In the genomic region with DNA sequence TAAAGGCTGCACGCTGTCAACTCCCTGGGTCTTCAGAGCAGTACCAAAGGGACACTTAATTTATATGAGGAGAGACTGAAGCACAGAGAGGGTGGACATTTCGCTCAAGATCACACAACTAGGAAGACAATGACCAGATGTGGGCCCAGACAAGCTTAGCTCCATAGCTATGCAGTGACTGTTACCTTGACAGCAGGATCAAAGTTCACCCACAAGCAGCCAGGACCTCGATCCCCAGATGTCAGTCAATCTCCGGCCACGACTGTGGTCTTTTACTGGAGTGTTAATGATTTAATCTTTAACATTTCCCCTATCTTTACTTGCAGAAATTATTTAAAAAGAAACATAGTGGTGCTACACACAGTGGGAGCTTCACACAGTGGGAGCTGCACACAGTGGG, we compare ENCODE assay signal across 8 mouse cellular contexts. TPM values are rescaled to one million over a fixed set of nuclear protein-coding genes. Genes with fewer than 3 reads are reported as not detected.
DNase-seq lines count a peak whose midpoint lies in the region; ATAC-seq lines count a peak whose summit lies in the region.
"Had no signal": no experiment of that assay in that cellular context is flagged by ENCODE, and none has a peak within 500 bp of the region (broad histone marks: within the 10 kb centered on the region; RNA-seq: fewer than 3 reads in every experiment).

No protein-coding gene starts in this region.

- 62% methylated on average over 5 of the region's 5 CpGs for WGBS in midbrain, embryonic 10.5 days
- 54% methylated on average over 5 of the region's 5 CpGs for WGBS in midbrain, embryonic 11.5 days
- 13% methylated on average over 5 of the region's 5 CpGs for WGBS in limb, embryonic 10.5 days
- 47% methylated on average over 5 of the region's 5 CpGs for WGBS in heart, embryonic 11.5 days (ENCODE audit: insufficient replicate concordance)

- H3K9me3 ChIP-seq in midbrain, embryonic 10.5 days (replicated peaks), result no peaks in the 10 kb centered on the region
- H3K9me3 ChIP-seq in midbrain, embryonic 11.5 days (ENCODE audit: control insufficient read depth, low read length), result no peaks in the 10 kb centered on the region
- no peaks in the 10 kb centered on the region for H3K9me3 ChIP-seq in limb, embryonic 10.5 days (replicated peaks)
- H3K9me3 ChIP-seq in heart, embryonic 11.5 days (replicated peaks; ENCODE audit: control insufficient read depth, low read length), result no peaks in the 10 kb centered on the region
- H3K9me3 ChIP-seq: heart, embryonic 15.5 days had no signal

- no peak for ATAC-seq in midbrain, embryonic 11.5 days (ENCODE audit: low FRiP score)
- ATAC-seq in heart, embryonic 11.5 days (replicated peaks; ENCODE audit: insufficient number of reproducible peaks, low FRiP score, low TSS enrichment), result no peak

- peaks cover 66% of the 10 kb centered on the region for H3K4me1 ChIP-seq in midbrain, embryonic 10.5 days
- peaks cover 6% of the 10 kb centered on the region for H3K4me1 ChIP-seq in midbrain, embryonic 11.5 days (ENCODE audit: control insufficient read depth, insufficient read depth, low read length)
- H3K4me1 ChIP-seq in limb, embryonic 10.5 days, result peaks cover 81% of the 10 kb centered on the region
- peaks cover 48% of the 10 kb centered on the region for H3K4me1 ChIP-seq in heart, embryonic 11.5 days (ENCODE audit: control insufficient read depth, insufficient read depth, low read length)

- H3K27me3 ChIP-seq in midbrain, embryonic 10.5 days (ENCODE audit: low read depth, poor library complexity, severe bottlenecking), result peaks cover 44% of the 10 kb centered on the region
- H3K27me3 ChIP-seq in midbrain, embryonic 11.5 days (ENCODE audit: control insufficient read depth, insufficient read depth, low read length), result no peaks in the 10 kb centered on the region
- peaks cover 44% of the 10 kb centered on the region for H3K27me3 ChIP-seq in limb, embryonic 10.5 days (ENCODE audit: low read depth, poor library complexity, severe bottlenecking)
- peaks cover 29% of the 10 kb centered on the region for H3K27me3 ChIP-seq in heart, embryonic 11.5 days (ENCODE audit: control insufficient read depth, insufficient read depth, low read length)
- H3K27me3 ChIP-seq: heart, embryonic 15.5 days had no signal

- no peaks in the 10 kb centered on the region for H3K36me3 ChIP-seq in midbrain, embryonic 10.5 days
- H3K36me3 ChIP-seq in midbrain, embryonic 11.5 days (ENCODE audit: control insufficient read depth, insufficient read depth, low read length), result no peaks in the 10 kb centered on the region
- H3K36me3 ChIP-seq in limb, embryonic 10.5 days, result no peaks in the 10 kb centered on the region
- H3K36me3 ChIP-seq in heart, embryonic 11.5 days (ENCODE audit: control insufficient read depth, insufficient read depth, low read length), result no peaks in the 10 kb centered on the region
- H3K36me3 ChIP-seq: heart, embryonic 15.5 days had no signal

- no peak overlapping the region for H3K9ac ChIP-seq in midbrain, embryonic 11.5 days (ENCODE audit: low read length)
- no peak overlapping the region for H3K9ac ChIP-seq in heart, embryonic 11.5 days (ENCODE audit: low read depth, low read length)
- H3K9ac ChIP-seq: heart, embryonic 15.5 days had no signal

- peak overlapping the region; percentile 49; the same call in 1 of the 2 replicates for H3K27ac ChIP-seq in midbrain, embryonic 10.5 days (replicated peaks)
- no peak overlapping the region for H3K27ac ChIP-seq in midbrain, embryonic 11.5 days (ENCODE audit: low read depth, low read length)
- peak overlapping the region; percentile 83 for H3K27ac ChIP-seq in limb, embryonic 10.5 days
- H3K27ac ChIP-seq in heart, embryonic 11.5 days (ENCODE audit: low read depth, low read length), result no peak overlapping the region

- no peak overlapping the region for H3K4me3 ChIP-seq in midbrain, embryonic 10.5 days
- H3K4me3 ChIP-seq in midbrain, embryonic 11.5 days (ENCODE audit: low read depth, low read length), result no peak overlapping the region
- no peak overlapping the region for H3K4me3 ChIP-seq in limb, embryonic 10.5 days
- H3K4me3 ChIP-seq in heart, embryonic 11.5 days (ENCODE audit: low read depth, low read length), result no peak overlapping the region
- H3K4me3 ChIP-seq: heart, embryonic 15.5 days had no signal

- no peak overlapping the region for H3K4me2 ChIP-seq in midbrain, embryonic 11.5 days
- H3K4me2 ChIP-seq in heart, embryonic 11.5 days, result no peak overlapping the region

- DNase-seq in midbrain, embryonic 10.5 days (ENCODE audit: low spot score), result no peak
- DNase-seq in midbrain, embryonic 11.5 days (ENCODE audit: low spot score, missing footprints), result no peak
- peak; percentile 34 for DNase-seq in kidney, adult 18-20 months
- no peak for DNase-seq in limb, embryonic 10.5 days (ENCODE audit: low spot score)
- DNase-seq in yolk sac, embryonic 10.5 days (ENCODE audit: low spot score), result peak; percentile 79
- DNase-seq in cerebellum, adult 11 months, result no peak

RNA-seq across cellular contexts. Expression of a gene that starts 49.1 kb away (rescaled TPM):
- polyA plus RNA-seq in midbrain, embryonic 10.5 days (2016; fragmentation: Nextera tagmentation; extraction: Ambion mirVana), result 0.54 and 0.61 TPM in 2 replicates
- 0.66 and 0.72 TPM in 2 replicates for polyA plus RNA-seq in midbrain, embryonic 11.5 days (2014; fragmentation: Nextera tagmentation; extraction: Ambion mirVana)
- polyA plus RNA-seq in limb, embryonic 10.5 days (2016; fragmentation: Nextera tagmentation; extraction: Ambion mirVana), result 1.0 and 3.2 TPM in 2 replicates
- polyA plus RNA-seq in heart, embryonic 11.5 days (2014; fragmentation: Nextera tagmentation; extraction: Ambion mirVana), result 4.2 and 4.6 TPM in 2 replicates

Comparison
In these comparisons a context has a peak if more than half of its experiments do, and no peak if none do; other contexts are left out.
1. H3K27ac ChIP-seq: peak in midbrain, embryonic 10.5 days (single experiment) and limb, embryonic 10.5 days (single experiment); none in midbrain, embryonic 11.5 days (single experiment) and heart, embryonic 11.5 days (single experiment).
2. DNase-seq: peak in kidney, adult 18-20 months (single experiment) and yolk sac, embryonic 10.5 days (single experiment); none in midbrain, embryonic 10.5 days (single experiment), midbrain, embryonic 11.5 days (single experiment), limb, embryonic 10.5 days (single experiment) and cerebellum, adult 11 months (single experiment).